Mouse (Mus musculus) kidney, adult 11 months (tissue): ENCODE results near the gene Rpl10l.

Experiments
- DNase-seq: peaks from one replicate; pipeline ENCODE4 v3.0.0; 2022

Gene Rpl10l

DNA sequence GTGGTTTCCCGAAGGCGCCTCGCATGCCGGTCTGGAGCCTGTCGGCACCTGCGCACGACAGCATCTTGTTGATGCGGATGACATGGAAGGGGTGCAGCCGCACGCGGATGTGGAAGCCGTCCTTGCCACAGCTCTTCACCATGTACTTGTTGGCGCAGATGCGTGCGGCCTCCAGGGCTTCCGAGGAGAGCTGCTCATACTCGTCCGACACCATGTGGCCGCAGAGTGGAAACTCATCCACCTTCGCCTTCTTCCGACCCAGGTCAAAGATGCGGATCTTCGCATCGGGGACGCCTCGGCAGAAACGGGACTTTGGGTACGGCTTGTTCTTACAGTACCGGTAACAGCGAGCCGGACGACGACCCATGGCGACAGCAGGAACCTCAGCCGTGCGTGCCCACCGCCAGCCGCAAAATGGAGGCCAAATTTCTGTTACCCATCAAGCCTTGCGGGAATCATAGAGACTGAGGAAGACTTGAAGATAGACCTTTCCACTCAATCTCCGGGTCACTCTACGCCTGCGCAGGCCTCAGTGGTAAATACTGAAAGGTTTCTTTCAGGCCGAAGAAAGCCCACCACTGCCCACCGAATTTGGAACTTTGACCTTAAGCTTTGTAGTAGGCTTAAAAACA is at the start of gene Rpl10l:
Gene Rpl10l, minus strand, starts transcription at position 411 of the 632 bp plus-strand sequence.
- no peak for DNase-seq

DNA sequence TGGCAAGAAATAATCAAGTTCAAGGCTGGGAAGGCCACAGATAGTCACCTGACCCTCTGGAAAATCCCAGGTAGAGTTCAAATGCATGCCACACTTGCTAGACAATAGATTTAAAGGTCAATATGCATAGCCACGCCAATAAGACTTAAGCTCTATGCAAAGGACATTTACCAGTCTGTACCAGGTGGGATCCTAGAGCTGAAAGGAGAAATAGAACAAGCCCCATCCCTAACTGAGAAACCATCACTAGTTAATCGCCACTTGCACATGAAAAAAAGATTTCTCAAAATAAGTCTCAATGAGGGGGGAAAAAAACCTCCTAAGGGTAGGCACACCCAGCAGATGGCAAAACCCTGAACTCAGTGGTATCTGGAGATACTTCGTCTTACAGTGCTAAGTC is 8.3 kb downstream of the Rpl10l start:
- DNase-seq, result no peak

DNA sequence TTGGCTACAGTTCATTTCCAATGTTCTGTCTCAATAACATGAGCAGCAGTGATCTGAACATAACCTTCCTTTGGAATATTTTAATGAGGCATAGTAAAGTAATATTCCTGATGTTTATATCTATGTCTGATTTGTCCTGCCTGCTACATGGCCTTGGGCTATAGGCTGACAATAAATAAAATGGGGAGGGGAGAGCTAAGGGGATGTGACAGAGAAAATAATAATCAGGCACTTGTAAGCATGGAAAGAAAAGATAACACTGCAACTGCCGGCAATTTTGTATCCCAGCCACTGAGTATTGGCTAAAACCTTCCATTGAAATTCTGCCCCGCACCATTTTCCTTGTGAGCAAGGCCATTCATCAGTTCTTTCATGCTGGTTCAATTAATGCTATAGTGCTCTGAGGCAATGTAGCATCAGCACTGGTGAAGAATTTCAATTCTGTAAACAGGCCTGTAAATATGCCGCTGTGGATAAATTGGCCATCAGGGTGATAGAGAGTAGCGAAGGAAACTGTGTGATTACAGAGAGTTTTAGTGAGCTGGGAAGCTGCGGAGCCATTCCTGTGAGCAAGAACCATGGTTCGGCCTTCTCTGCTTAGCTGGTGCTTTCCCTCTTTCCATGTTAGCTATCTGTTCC is 38.6 kb downstream of the Rpl10l start:
- DNase-seq, result no peak

DNA sequence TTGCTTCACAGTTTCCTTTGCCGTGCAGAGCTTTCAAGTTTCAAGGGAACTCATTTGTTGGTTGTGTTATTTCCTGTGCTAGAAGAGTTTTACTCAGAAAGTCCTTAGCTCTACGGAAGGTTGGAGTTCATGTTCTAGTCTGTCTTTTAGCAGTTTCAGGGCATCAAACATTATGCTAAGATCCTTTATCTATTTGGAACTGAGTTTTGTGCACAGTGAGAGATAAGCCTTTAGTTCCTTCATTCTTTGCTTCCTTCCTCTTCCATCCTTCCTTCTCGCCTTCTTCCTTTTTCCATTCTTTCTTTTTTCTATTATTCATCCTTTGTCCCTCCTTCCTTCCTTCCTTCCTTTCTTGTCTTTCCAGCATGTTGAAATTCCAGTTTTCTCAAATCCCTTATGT is 50.0 kb downstream of the Rpl10l start:
- no peak for DNase-seq
